Mouse (Mus musculus): ENCODE results near the gene Znrf2.

Gene Znrf2

GRCm38 (mm10) chr6:54816388-54817065 is at the start of gene Znrf2:
Gene Znrf2 (plus strand): TSS chr6:54816916.
- peak; percentile 95 for DNase-seq

- no peak for DNase-seq
Measured at GRCm38 (mm10) chr6:54767746-54768145, 49.0 kb upstream of the Znrf2 start.

GRCm38 (mm10) chr6:54770766-54771165 is 46.0 kb upstream of the Znrf2 start:
- no peak for DNase-seq

GRCm38 (mm10) chr6:54771171-54771570 is 45.5 kb upstream of the Znrf2 start:
- DNase-seq, result peak; percentile 79

GRCm38 (mm10) chr6:54772078-54772477 is 44.6 kb upstream of the Znrf2 start:
- no peak for DNase-seq

- DNase-seq, result no peak
Measured at GRCm38 (mm10) chr6:54775739-54776138, 41.0 kb upstream of the Znrf2 start.

- DNase-seq, result no peak
Measured at GRCm38 (mm10) chr6:54777661-54778060, 39.1 kb upstream of the Znrf2 start.

GRCm38 (mm10) chr6:54779968-54780367 is 36.7 kb upstream of the Znrf2 start:
- DNase-seq, result no peak

GRCm38 (mm10) chr6:54780569-54781304 is 36.0 kb upstream of the Znrf2 start:
- no peak for DNase-seq

- no peak for DNase-seq
Measured at GRCm38 (mm10) chr6:54781881-54782280, 34.8 kb upstream of the Znrf2 start.

GRCm38 (mm10) chr6:54785098-54785730 is 31.5 kb upstream of the Znrf2 start:
- no peak for DNase-seq

GRCm38 (mm10) chr6:54786766-54787165 is 29.9 kb upstream of the Znrf2 start:
- no peak for DNase-seq

- peak; percentile 19 for DNase-seq
Measured at GRCm38 (mm10) chr6:54788493-54788892, 28.2 kb upstream of the Znrf2 start.

GRCm38 (mm10) chr6:54789139-54789538 is 27.6 kb upstream of the Znrf2 start:
- DNase-seq, result no peak

GRCm38 (mm10) chr6:54790071-54790470 is 26.6 kb upstream of the Znrf2 start:
- no peak for DNase-seq

GRCm38 (mm10) chr6:54793853-54794252 is 22.9 kb upstream of the Znrf2 start:
- no peak for DNase-seq

- DNase-seq, result no peak
Measured at GRCm38 (mm10) chr6:54794372-54794771, 22.3 kb upstream of the Znrf2 start.

- no peak for DNase-seq
Measured at GRCm38 (mm10) chr6:54794991-54795390, 21.7 kb upstream of the Znrf2 start.

GRCm38 (mm10) chr6:54795971-54796370 is 20.7 kb upstream of the Znrf2 start:
- DNase-seq, result no peak

- no peak for DNase-seq
Measured at GRCm38 (mm10) chr6:54802348-54802747, 14.4 kb upstream of the Znrf2 start.

GRCm38 (mm10) chr6:54804066-54804864 is 12.5 kb upstream of the Znrf2 start:
- DNase-seq, result no peak

- DNase-seq, result no peak
Measured at GRCm38 (mm10) chr6:54805779-54806178, 10.9 kb upstream of the Znrf2 start.
